Mouse (Mus musculus): Measurements from ENCODE around the gene Cyp3a13.
"Not testable (repeated sequence)": the region's sequence is repeated elsewhere in the genome, so short reads cannot be mapped to it uniquely, and the experiment has no call there.

DNA sequence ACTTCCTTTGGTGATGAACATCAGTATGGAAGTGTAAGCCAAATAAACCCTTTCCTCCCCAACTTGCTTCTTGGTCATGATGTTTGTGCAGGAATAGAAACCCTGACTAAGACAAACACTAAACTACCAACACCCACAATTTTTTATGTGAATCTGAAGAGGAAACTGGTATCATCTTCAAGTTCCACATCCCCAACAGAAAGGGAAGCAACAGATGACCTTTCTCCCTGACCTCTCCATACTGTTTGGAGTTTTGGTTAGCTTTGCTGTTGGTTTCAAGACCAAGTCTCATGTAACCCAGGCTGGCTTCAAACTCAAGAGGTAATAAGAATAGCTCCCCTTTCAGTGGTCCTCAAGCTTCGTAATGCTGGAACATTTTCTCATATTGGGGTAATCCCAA is 71.1 kb downstream of the Cyp3a13 start:
- not testable (repeated sequence) for TF ChIP-seq POLR2A (IDR thresholded peaks at IDR 0.05; ENCODE audit: insufficient read depth, low read depth, low read length); CTCF (IDR thresholded peaks at IDR 0.05); EP300 (IDR thresholded peaks at IDR 0.05; ENCODE audit: insufficient read depth, low read depth, low read length)
